Comparison of ENCODE assay signal across 8 mouse cellular contexts in the genomic region with DNA sequence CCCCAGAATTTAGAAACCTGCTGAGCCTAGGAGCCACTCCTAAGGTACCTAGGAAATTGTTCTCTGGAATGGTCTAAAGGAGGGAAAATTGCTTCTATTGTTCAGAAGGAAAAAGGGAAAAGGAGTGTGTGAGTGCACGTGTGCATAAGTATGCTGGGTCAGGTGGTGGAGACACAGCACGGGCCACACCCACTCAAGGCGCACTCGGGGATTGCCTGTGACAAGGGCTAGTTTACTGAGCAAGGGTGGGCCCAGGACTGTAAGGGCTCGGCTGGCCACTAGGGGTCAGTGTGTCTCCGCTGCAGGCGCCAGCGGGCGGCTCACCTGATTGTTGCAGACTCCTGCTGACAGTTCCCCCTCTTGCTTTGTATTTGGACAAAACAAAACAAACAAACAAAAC. TPM values are rescaled to one million over a fixed set of nuclear protein-coding genes. Genes with fewer than 3 reads are reported as not detected.
DNase-seq lines count a peak whose midpoint lies in the region; ATAC-seq and TF ChIP-seq lines count a peak whose summit lies in the region.

No protein-coding gene starts in this region.

- ATAC-seq in G1E (ENCODE audit: extremely low read depth, insufficient number of reproducible peaks, low FRiP score, poor library complexity, severe bottlenecking), result peak; percentile 96
- ATAC-seq in forebrain, embryonic 16.5 days, result peak; percentile 87
- peak; percentile 88; the same call in 1 of the 2 replicates for ATAC-seq in neural tube, embryonic 14.5 days (ENCODE audit: low read depth)

- DNase-seq in G1E (ENCODE audit: low spot score), result peak; percentile 76
- DNase-seq in cerebellum, adult 18-20 months, result peak; percentile 88 to 89
- peak; percentile 91 to 92 for DNase-seq in heart, postnatal 36 days
- DNase-seq in layer of hippocampus, adult 18-20 months (ENCODE audit: low spot score in 2 of 2), result peak; percentile 58 to 84
- peak; percentile 82 to 86 for DNase-seq in lung, adult 18-20 months

- intact Hi-C loops in heart, postnatal 36 days (cut with DNase I), result loop anchor here (1.0 to 5.0 kb wide), 4 partner anchors 42 to 620 kb away; no protein-coding TSS in a partner anchor

- peak overlapping the region; percentile 38; the same call in 1 of the 2 replicates for H3K4me3 ChIP-seq in G1E (ENCODE audit: low read depth, low read length)
- H3K4me3 ChIP-seq in forebrain, embryonic 16.5 days (replicated peaks; ENCODE audit: low read length), result peak overlapping the region; percentile 32
- peak overlapping the region; percentile 17; the same call in 1 of the 2 replicates for H3K4me3 ChIP-seq in neural tube, embryonic 14.5 days (ENCODE audit: low read depth, low read length)
- H3K4me3 ChIP-seq in testis, adult 2 months (ENCODE audit: control insufficient read depth, low read depth, low read length), result peak overlapping the region; percentile 70; the same call in 1 of the 2 replicates

- H3K27ac ChIP-seq in forebrain, embryonic 16.5 days (ENCODE audit: low read length), result no peak overlapping the region
- H3K27ac ChIP-seq in neural tube, embryonic 14.5 days (ENCODE audit: low read depth, low read length), result no peak overlapping the region
- no peak overlapping the region for H3K27ac ChIP-seq in testis, adult 2 months (ENCODE audit: control insufficient read depth, insufficient read depth, low read depth, low read length)

- no peaks in the 10 kb centered on the region for H3K36me3 ChIP-seq in G1E (replicated peaks)
- H3K36me3 ChIP-seq in forebrain, embryonic 16.5 days (ENCODE audit: control insufficient read depth, insufficient read depth), result no peaks in the 10 kb centered on the region
- no peaks in the 10 kb centered on the region for H3K36me3 ChIP-seq in neural tube, embryonic 14.5 days (ENCODE audit: control insufficient read depth, insufficient read depth, low read length)
- no peaks in the 10 kb centered on the region for H3K36me3 ChIP-seq in testis, adult 2 months (ENCODE audit: control insufficient read depth, insufficient read depth, low read length)

- no peak for TF ChIP-seq POLR2A in testis, adult 2 months (IDR thresholded peaks at IDR 0.05; ENCODE audit: control insufficient read depth, low read depth, low read length)

- H3K4me1 ChIP-seq in G1E (ENCODE audit: insufficient read depth, low read depth, low read length), result peaks cover 12% of the 10 kb centered on the region
- peaks cover 7% of the 10 kb centered on the region for H3K4me1 ChIP-seq in forebrain, embryonic 16.5 days (replicated peaks; ENCODE audit: control insufficient read depth, insufficient read depth, low read length)
- peaks cover 8% of the 10 kb centered on the region; the same call in 1 of the 2 replicates for H3K4me1 ChIP-seq in neural tube, embryonic 14.5 days (ENCODE audit: control insufficient read depth, insufficient read depth, low read length)
- H3K4me1 ChIP-seq in testis, adult 2 months (ENCODE audit: control insufficient read depth, insufficient read depth, low read length), result peaks cover 9% of the 10 kb centered on the region

- H3K9me3 ChIP-seq in G1E (replicated peaks), result no peaks in the 10 kb centered on the region
- H3K9me3 ChIP-seq in forebrain, embryonic 16.5 days (ENCODE audit: control insufficient read depth, low read length), result no peaks in the 10 kb centered on the region
- no peaks in the 10 kb centered on the region for H3K9me3 ChIP-seq in neural tube, embryonic 14.5 days (ENCODE audit: control insufficient read depth, low read length)

- H3K9ac ChIP-seq in forebrain, embryonic 16.5 days (replicated peaks; ENCODE audit: low read depth, low read length), result peak overlapping the region; percentile 45; the same call in 1 of the 2 replicates
- H3K9ac ChIP-seq in neural tube, embryonic 14.5 days (replicated peaks; ENCODE audit: low read depth, low read length), result 0 out of 2 replicates have a peak overlapping the region, but pooled peaks have one; percentile 41

- peak; percentile 94 for TF ChIP-seq CTCF in G1E (IDR thresholded peaks at IDR 0.05; ENCODE audit: low read depth, low read length)
- peak; percentile 96 for TF ChIP-seq CTCF in testis, adult 2 months (IDR thresholded peaks at IDR 0.05; ENCODE audit: control insufficient read depth, insufficient read depth, insufficient replicate concordance, low read depth, low read length)

- peak overlapping the region; percentile 52 for H3K4me2 ChIP-seq in forebrain, embryonic 16.5 days (ENCODE audit: low read length)
- H3K4me2 ChIP-seq in neural tube, embryonic 14.5 days (ENCODE audit: low read depth, low read length), result peak overlapping the region; percentile 48

- 0% methylated on average over 9 of the region's 9 CpGs for WGBS in forebrain, embryonic 16.5 days
- WGBS in neural tube, embryonic 14.5 days, result 2% methylated on average over 9 of the region's 9 CpGs

- no peaks in the 10 kb centered on the region for H3K27me3 ChIP-seq in G1E (ENCODE audit: insufficient read depth, low read length)
- H3K27me3 ChIP-seq in forebrain, embryonic 16.5 days (replicated peaks; ENCODE audit: control insufficient read depth, insufficient read depth, low read length), result no peaks in the 10 kb centered on the region
- no peaks in the 10 kb centered on the region for H3K27me3 ChIP-seq in neural tube, embryonic 14.5 days (ENCODE audit: control insufficient read depth, insufficient read depth, low read length)
- H3K27me3 ChIP-seq in testis, adult 2 months (ENCODE audit: control insufficient read depth, insufficient read depth, low read length), result no peaks in the 10 kb centered on the region

RNA-seq across cellular contexts. Expression of a gene that starts 26.8 kb away (rescaled TPM):
- total RNA-seq in G1E (2014; fragmentation: Nextera tagmentation), result not detected in 2 replicates
- not detected in 2 replicates for total RNA-seq in G1E (2017)
- not detected in 2 replicates for polyA plus RNA-seq in G1E (2012)
- polyA plus RNA-seq in forebrain, embryonic 16.5 days (2015; fragmentation: Nextera tagmentation; extraction: Ambion mirVana), result not detected in 2 replicates
- not detected for total RNA-seq in heart, postnatal 36 days (2021)
- not detected for total RNA-seq in layer of hippocampus, adult 18-20 months (2021)
- polyA plus RNA-seq in neural tube, embryonic 14.5 days (2014; fragmentation: Nextera tagmentation; extraction: Ambion mirVana), result not detected in 2 replicates
- polyA plus RNA-seq in testis, adult 2 months (2012; rRNA removed), result 10.4 and 17.4 TPM in 2 replicates

RNA-seq across cellular contexts. Expression of a gene that starts 33.8 kb away (rescaled TPM):
- total RNA-seq in G1E (2014; fragmentation: Nextera tagmentation) (3.9 and 4.4 TPM in 2 replicates), G1E (2017) (3.1 and 3.4 TPM in 2 replicates)
- polyA plus RNA-seq in G1E (2012), result 1.6 and 2.1 TPM in 2 replicates
- 17.1 TPM in 2 replicates for polyA plus RNA-seq in forebrain, embryonic 16.5 days (2015; fragmentation: Nextera tagmentation; extraction: Ambion mirVana)
- total RNA-seq in heart, postnatal 36 days (2021), result 10 to 100 TPM in 1 of 2 experiments, 1 to 10 TPM in 1; 10.0 to 14.3 TPM
- total RNA-seq in layer of hippocampus, adult 18-20 months (2021), result 10 to 100 TPM; 46.7 to 48.0 TPM
- polyA plus RNA-seq in neural tube, embryonic 14.5 days (2014; fragmentation: Nextera tagmentation; extraction: Ambion mirVana), result 17.7 and 19.9 TPM in 2 replicates
- 2.9 and 4.0 TPM in 2 replicates for polyA plus RNA-seq in testis, adult 2 months (2012; rRNA removed)

Comparison
In these comparisons a context has a peak if more than half of its experiments do, and no peak if none do; other contexts are left out.
1. H3K4me3 ChIP-seq: peak in every context shown above with its lines; median percentile 70 in testis, adult 2 months; 38 in G1E; 32 in forebrain, embryonic 16.5 days; 17 in neural tube, embryonic 14.5 days.